Mouse (Mus musculus): ENCODE results near the gene Pop5.

Pop5 gene
- long read RNA-seq, experiment 1, partial matches to known transcripts: 69 of 76 reads
- long read RNA-seq, experiment 1, other reads (novel, unspliced or antisense): 4 of 76 reads
- long read RNA-seq, experiment 2, transcript Pop5-201 (6 exons, 1,025 nt): major isoform, 6 of 123 reads
- long read RNA-seq, experiment 2, partial matches to known transcripts: 105 of 123 reads
- long read RNA-seq, experiment 2, other reads (novel, unspliced or antisense): 10 of 123 reads

GRCm38 (mm10) chr5:115235786-115236263, at the start of gene Pop5:
TSS of gene Pop5 (plus strand) at chr5:115235836.
- intact Hi-C loops (cut with DNase I): loop anchor here (2.0 to 5.0 kb wide), 2 partner anchors 36 to 43 kb away; partner anchors contain the start of gene Rnf10

GRCm38 (mm10) chr5:115186371-115187073, 49.1 kb upstream of the Pop5 start:
- intact Hi-C loops (cut with DNase I): no loop called here

GRCm38 (mm10) chr5:115187188-115188131, 48.2 kb upstream of the Pop5 start:
- intact Hi-C loops (cut with DNase I): no loop called here

GRCm38 (mm10) chr5:115188824-115189223, 46.8 kb upstream of the Pop5 start:
- intact Hi-C loops (cut with DNase I): loop anchor here (1.0 kb wide), 1 partner anchor 23 kb away; no protein-coding TSS in a partner anchor

- intact Hi-C loops (cut with DNase I): no loop called here
Observed at GRCm38 (mm10) chr5:115190081-115190480, 45.6 kb upstream of the Pop5 start.

GRCm38 (mm10) chr5:115191880-115192827, 43.5 kb upstream of the Pop5 start:
- intact Hi-C loops (cut with DNase I): loop anchor here (2.0 kb wide), 1 partner anchor 43 kb away; the partner anchor contains the start of gene Pop5

GRCm38 (mm10) chr5:115192828-115193195, 42.8 kb upstream of the Pop5 start:
- intact Hi-C loops (cut with DNase I): loop anchor here (2.0 kb wide), 1 partner anchor 42 kb away; the partner anchor contains the start of gene Pop5

- intact Hi-C loops (cut with DNase I): loop anchor here (2.0 kb wide), 1 partner anchor 42 kb away; the partner anchor contains the start of gene Pop5
Observed at GRCm38 (mm10) chr5:115193226-115193625, 42.4 kb upstream of the Pop5 start.

GRCm38 (mm10) chr5:115193669-115194625, 41.7 kb upstream of the Pop5 start, which contains the start of gene Cabp1:
TSS of gene Cabp1 (minus strand) at chr5:115194381.
- intact Hi-C loops (cut with DNase I): loop anchor here (2.0 kb wide), 1 partner anchor 41 kb away; the partner anchor contains the start of gene Pop5

- intact Hi-C loops (cut with DNase I): no loop called here
Observed at GRCm38 (mm10) chr5:115194626-115195221, 40.9 kb upstream of the Pop5 start.

GRCm38 (mm10) chr5:115203735-115204561, 31.7 kb upstream of the Pop5 start:
- intact Hi-C loops (cut with DNase I): no loop called here

- intact Hi-C loops (cut with DNase I): no loop called here
Observed at GRCm38 (mm10) chr5:115204562-115205311, 30.9 kb upstream of the Pop5 start.

- intact Hi-C loops (cut with DNase I): no loop called here
Observed at GRCm38 (mm10) chr5:115207244-115207643, 28.4 kb upstream of the Pop5 start.

GRCm38 (mm10) chr5:115207892-115208291, 27.7 kb upstream of the Pop5 start:
- intact Hi-C loops (cut with DNase I): no loop called here

GRCm38 (mm10) chr5:115208601-115209000, 27.0 kb upstream of the Pop5 start:
- intact Hi-C loops (cut with DNase I): no loop called here

- intact Hi-C loops (cut with DNase I): no loop called here
Observed at GRCm38 (mm10) chr5:115210380-115210779, 25.3 kb upstream of the Pop5 start.

GRCm38 (mm10) chr5:115212451-115212850, 23.2 kb upstream of the Pop5 start:
- intact Hi-C loops (cut with DNase I): loop anchor here (1.0 kb wide), 1 partner anchor 23 kb away; no protein-coding TSS in a partner anchor

Measured in adrenal gland (tissue).